Mouse (Mus musculus): ENCODE measurements around the gene Tnip1.
"Not testable (repeated sequence)": the region's sequence is repeated elsewhere in the genome, so short reads cannot be mapped to it uniquely, and the experiment has no call there.

Gene Tnip1

GRCm38 (mm10) chr11:54972049-54972723 is 9.5 kb upstream of the Tnip1 start:
- no peak for DNase-seq (ENCODE audit: low spot score in 2 of 2)

- DNase-seq (ENCODE audit: low spot score in 2 of 2) = no peak
Observed at GRCm38 (mm10) chr11:54971365-54972048, 8.8 kb upstream of the Tnip1 start.

GRCm38 (mm10) chr11:54965234-54965633 is 2.5 kb upstream of the Tnip1 start:
- DNase-seq (ENCODE audit: low spot score in 2 of 2) = no peak

GRCm38 (mm10) chr11:54961921-54962320 is 796 bp downstream of the Tnip1 start:
- no peak for DNase-seq (ENCODE audit: low spot score in 2 of 2)

GRCm38 (mm10) chr11:54961164-54961850 is 1.4 kb downstream of the Tnip1 start:
- no peak for DNase-seq (ENCODE audit: low spot score in 2 of 2)

- no peak for DNase-seq (ENCODE audit: low spot score in 2 of 2)
Observed at GRCm38 (mm10) chr11:54960251-54960650, 2.5 kb downstream of the Tnip1 start.

- no peak for DNase-seq (ENCODE audit: low spot score in 2 of 2)
Observed at GRCm38 (mm10) chr11:54958571-54959073, 4.1 kb downstream of the Tnip1 start.

GRCm38 (mm10) chr11:54957708-54958107 is 5.0 kb downstream of the Tnip1 start:
- DNase-seq (ENCODE audit: low spot score in 2 of 2) = not testable (repeated sequence)

GRCm38 (mm10) chr11:54956912-54957311 is 5.8 kb downstream of the Tnip1 start:
- DNase-seq (ENCODE audit: low spot score in 2 of 2) = no peak

- peak; percentile 93 to 99 for DNase-seq (ENCODE audit: low spot score in 2 of 2)
Observed at GRCm38 (mm10) chr11:54955735-54956480, 6.8 kb downstream of the Tnip1 start.

GRCm38 (mm10) chr11:54955400-54955734 is 7.3 kb downstream of the Tnip1 start:
- not testable (repeated sequence) for DNase-seq (ENCODE audit: low spot score in 2 of 2)

GRCm38 (mm10) chr11:54954716-54955115 is 8.0 kb downstream of the Tnip1 start:
- no peak for DNase-seq (ENCODE audit: low spot score in 2 of 2)

GRCm38 (mm10) chr11:54953993-54954446 is 8.7 kb downstream of the Tnip1 start:
- DNase-seq (ENCODE audit: low spot score in 2 of 2) = peak in 1 of 2 experiments; percentile 25

- DNase-seq (ENCODE audit: low spot score in 2 of 2) = no peak
Observed at GRCm38 (mm10) chr11:54952651-54953050, 10.1 kb downstream of the Tnip1 start.

GRCm38 (mm10) chr11:54950684-54951083 is 12.0 kb downstream of the Tnip1 start:
- DNase-seq (ENCODE audit: low spot score in 2 of 2) = no peak

- DNase-seq (ENCODE audit: low spot score in 2 of 2) = no peak
Observed at GRCm38 (mm10) chr11:54949717-54950116, 13.0 kb downstream of the Tnip1 start.

- DNase-seq (ENCODE audit: low spot score in 2 of 2) = no peak
Observed at GRCm38 (mm10) chr11:54944702-54945101, 18.0 kb downstream of the Tnip1 start.

- DNase-seq (ENCODE audit: low spot score in 2 of 2) = no peak
Observed at GRCm38 (mm10) chr11:54940056-54940455, 22.7 kb downstream of the Tnip1 start.

GRCm38 (mm10) chr11:54939501-54939900 is 23.2 kb downstream of the Tnip1 start:
- DNase-seq (ENCODE audit: low spot score in 2 of 2) = no peak

GRCm38 (mm10) chr11:54936771-54937140 is 26.0 kb downstream of the Tnip1 start:
- DNase-seq (ENCODE audit: low spot score in 2 of 2) = no peak

- no peak for DNase-seq (ENCODE audit: low spot score in 2 of 2)
Observed at GRCm38 (mm10) chr11:54936035-54936770, 26.5 kb downstream of the Tnip1 start.

Measured in left cerebral cortex, adult 9 months (tissue).